Mouse (Mus musculus) G1E (cell line): ENCODE data around the gene Clcf1.

ENCODE experiments used
- CTCF ChIP-seq: IDR thresholded peaks from 2 replicates; pipeline ENCODE4 v1.5.1; 2012; ENCODE audit warnings: low read depth, low read length, inconsistent platforms, mixed read lengths
- GATA2 ChIP-seq: IDR thresholded peaks from 2 replicates; pipeline ENCODE4 v1.6.1; 2012; ENCODE audit warnings: low read depth, low read length, inconsistent platforms, borderline replicate concordance
- TAL1 ChIP-seq: conservative IDR thresholded peaks from 2 replicates; pipeline ENCODE4 v1.6.1; 2012; ENCODE audit warnings: low read depth, low read length, inconsistent platforms, mixed read lengths

- no peak for TF ChIP-seq CTCF
- TF ChIP-seq GATA2, result no peak
- TF ChIP-seq TAL1, result no peak
Observed at GRCm38 (mm10) chr19:4215451-4215840, 1.4 kb downstream of the Clcf1 start.
